Mouse (Mus musculus): Measurements from ENCODE around the gene Vmn2r35. TPM values are rescaled to one million over a fixed set of nuclear protein-coding genes. Genes with fewer than 3 reads are reported as not detected.
"Not testable (repeated sequence)": the region's sequence is repeated elsewhere in the genome, so short reads cannot be mapped to it uniquely, and the experiment has no call there.

The Vmn2r35 gene
- polyA plus RNA-seq (2014; fragmentation: Nextera tagmentation; extraction: Ambion mirVana), result not detected in 2 replicates

- H3K4me1 ChIP-seq (ENCODE audit: control insufficient read depth, insufficient read depth, low read length); H3K9me3 ChIP-seq (replicated peaks; ENCODE audit: control insufficient read depth, low read length); H3K36me3 ChIP-seq (replicated peaks; ENCODE audit: control insufficient read depth, insufficient read depth, low read depth, low read length); H3K4me2 ChIP-seq (ENCODE audit: low read depth, low read length); H3K27ac ChIP-seq (replicated peaks; ENCODE audit: low read depth, low read length); DNase-seq (ENCODE audit: low spot score); ATAC-seq (replicated peaks; ENCODE audit: insufficient number of reproducible peaks, low FRiP score, low TSS enrichment, low read depth); H3K4me3 ChIP-seq (ENCODE audit: low read depth, low read length); H3K9ac ChIP-seq (replicated peaks; ENCODE audit: low read length); H3K27me3 ChIP-seq (ENCODE audit: control insufficient read depth, insufficient read depth, low read length): not testable (repeated sequence)
- WGBS, result no CpG with 5 or more reads among the region's 1 CpGs
Measured at GRCm38 (mm10) chr7:7819767-7820166, at the start of gene Vmn2r35. TSS of gene Vmn2r35 (minus strand) at chr7:7819867.

- not testable (repeated sequence) for H3K4me1 ChIP-seq (ENCODE audit: control insufficient read depth, insufficient read depth, low read length); H3K9ac ChIP-seq (replicated peaks; ENCODE audit: low read length); H3K27me3 ChIP-seq (ENCODE audit: control insufficient read depth, insufficient read depth, low read length); H3K9me3 ChIP-seq (replicated peaks; ENCODE audit: control insufficient read depth, low read length); ATAC-seq (replicated peaks; ENCODE audit: insufficient number of reproducible peaks, low FRiP score, low TSS enrichment, low read depth); H3K4me2 ChIP-seq (ENCODE audit: low read depth, low read length); H3K36me3 ChIP-seq (replicated peaks; ENCODE audit: control insufficient read depth, insufficient read depth, low read depth, low read length); H3K4me3 ChIP-seq (ENCODE audit: low read depth, low read length); H3K27ac ChIP-seq (replicated peaks; ENCODE audit: low read depth, low read length); DNase-seq (ENCODE audit: low spot score)
- no CpG with 5 or more reads among the region's 25 CpGs for WGBS
Measured at GRCm38 (mm10) chr7:7794196-7794595, 25.5 kb downstream of the Vmn2r35 start.

Other genes with a start within 250 kb of the Vmn2r35 start
- not detected in 2 replicates for gene Vmn2r34, start 130.4 kb downstream of the Vmn2r35 start, polyA plus RNA-seq (2014; fragmentation: Nextera tagmentation; extraction: Ambion mirVana)
- gene Vmn2r36, start 82.6 kb upstream of the Vmn2r35 start, polyA plus RNA-seq (2014; fragmentation: Nextera tagmentation; extraction: Ambion mirVana), result not detected in 2 replicates

Data from embryonic facial prominence, embryonic 11.5 days (tissue).